Mouse (Mus musculus) midbrain, embryonic 14.5 days (tissue): ENCODE measurements around the gene Orai3. TPM values are rescaled to one million over a fixed set of nuclear protein-coding genes. Genes with fewer than 3 reads are reported as not detected.

ENCODE experiments used
- ATAC-seq: fragments of 200-750 bp; cut with Nextera tagmentation; 2 replicates; pipeline ENCODE4 v1.8.0; 2017; ENCODE audit warnings: moderate number of reproducible peaks, moderate library complexity; ENCODE audit not compliant: low FRiP score, low TSS enrichment
- DNase-seq: peaks from one replicate; pipeline ENCODE4 v3.0.0-alpha.2; 2015
- H3K27ac ChIP-seq: fragments of 300-500 bp; sonication (generic); replicated peaks from 2 replicates; pipeline ENCODE4 v1.5.1; 2014; ENCODE audit warnings: mild to moderate bottlenecking, low read depth, low read length, moderate library complexity
- H3K27me3 ChIP-seq: fragments of 300-500 bp; sonication (generic); 2 replicates; pipeline ENCODE4 v1.6.1; 2014; ENCODE audit warnings: low read length, control low read depth, mixed read lengths; ENCODE audit not compliant: control insufficient read depth, insufficient read depth
- H3K36me3 ChIP-seq: fragments of 300-500 bp; sonication (generic); 2 replicates; pipeline ENCODE4 v1.6.1; 2014; ENCODE audit warnings: low read length, control low read depth; ENCODE audit not compliant: control insufficient read depth, insufficient read depth
- H3K4me1 ChIP-seq: fragments of 300-500 bp; sonication (generic); 2 replicates; pipeline ENCODE4 v1.6.1; 2014; ENCODE audit warnings: mild to moderate bottlenecking, antibody characterized with exemption, low read length, control low read depth; ENCODE audit not compliant: control insufficient read depth, insufficient read depth
- H3K4me2 ChIP-seq: fragments of 300-500 bp; sonication (generic); 2 replicates; pipeline ENCODE4 v1.6.1; 2014; ENCODE audit warnings: mild to moderate bottlenecking, low read length, moderate library complexity
- H3K4me3 ChIP-seq: fragments of 300-500 bp; sonication (generic); replicated peaks from 2 replicates; pipeline ENCODE4 v1.5.1; 2014; ENCODE audit warnings: low read depth, low read length
- H3K9ac ChIP-seq: fragments of 300-500 bp; sonication (generic); replicated peaks from 2 replicates; pipeline ENCODE4 v1.6.1; 2014; ENCODE audit warnings: mild to moderate bottlenecking, low read length, moderate library complexity
- H3K9me3 ChIP-seq: fragments of 300-500 bp; sonication (generic); 2 replicates; pipeline ENCODE4 v1.6.1; 2016; ENCODE audit warnings: low read length, control low read depth, mixed read lengths; ENCODE audit not compliant: control insufficient read depth
- WGBS: fragments of 180-500 bp; shearing (Covaris S2); extraction: QIAGEN DNeasy Blood & Tissue Kit; methylation state at CpG from one replicate; pipeline ENCODE4 v1.1.7; 2014; 5-methylcytosine and 5-hydroxymethylcytosine counted together
- polyA plus RNA-seq: library from polyadenylated mRNA; unstranded; fragments of >200 nt; fragmentation: Nextera tagmentation; extraction: Ambion mirVana; gene quantifications from 2 replicates; pipeline ENCODE4 v1.2.1, GENCODE M21; 2014

The Orai3 gene
- polyA plus RNA-seq, 1 experiment from 2014 or later: 3.4 TPM

- no peak for ATAC-seq
Measured at GRCm38 (mm10) chr7:127799738-127800137, 30.1 kb downstream of the Orai3 start.

DNA sequence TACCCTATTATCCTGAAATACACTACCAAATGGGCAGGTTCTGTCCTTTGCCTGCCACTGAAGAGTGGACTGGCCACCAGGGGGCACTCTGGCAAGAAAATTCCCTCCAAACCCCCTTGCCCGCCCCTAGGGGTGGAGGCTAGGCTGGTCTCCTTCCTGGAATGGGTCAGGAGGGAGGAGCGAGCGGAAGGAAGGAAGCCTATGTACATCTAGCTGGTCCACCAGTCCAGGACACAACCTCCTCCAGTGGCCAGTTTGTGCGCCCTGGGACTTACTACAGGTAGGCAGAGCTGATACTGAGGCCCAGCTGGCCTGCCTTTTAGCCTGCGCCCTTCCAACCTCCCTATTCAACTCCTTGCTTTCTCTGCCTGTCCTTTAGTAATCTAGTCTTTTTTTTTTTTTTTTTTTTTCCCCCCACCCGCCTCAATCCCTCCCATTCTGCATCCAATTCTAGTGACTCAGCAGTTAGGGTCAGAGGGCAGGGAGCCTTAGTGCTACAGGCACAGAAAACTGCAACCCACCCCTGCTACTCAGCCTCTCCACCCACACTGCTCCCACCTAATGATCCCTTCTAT lies 30.9 kb downstream of the Orai3 start, which contains the start of gene Hsd3b7:
TSS of gene Hsd3b7 (plus strand) at position 170 of the 575 bp plus-strand sequence.
- no peak within 1 kb of the TSS for H3K9ac ChIP-seq
- peak; percentile 78 for ATAC-seq
- H3K4me1 ChIP-seq: 0 out of 2 replicates have a peak, but pooled peaks cover 3% of the 10 kb centered on the region
- no peaks in the 10 kb centered on the region for H3K9me3 ChIP-seq
- H3K27me3 ChIP-seq: no peaks in the 10 kb centered on the region
- WGBS: 22% methylated on average over 6 of the region's 6 CpGs
- peaks cover 65% of the 10 kb centered on the region for H3K36me3 ChIP-seq
- peak within 1 kb of the TSS; percentile 25; the same call in 1 of the 2 replicates for H3K4me2 ChIP-seq
- peak within 1 kb of the TSS; percentile 41; the same call in 1 of the 2 replicates for H3K27ac ChIP-seq
- H3K4me3 ChIP-seq: no peak within 1 kb of the TSS
- peak; percentile 90 for DNase-seq

More at GRCm38 (mm10) chr7:127799738-127800137, 30.1 kb downstream of the Orai3 start:
- Histone ChIP-seq H3K4me2 (no peak overlapping the region), H3K4me3 (no peak overlapping the region), H3K27me3 (no peaks in the 10 kb centered on the region), H3K36me3 (peaks cover 65% of the 10 kb centered on the region), H3K4me1 (0 out of 2 replicates have a peak, but pooled peaks cover 3% of the 10 kb centered on the region), H3K9me3 (no peaks in the 10 kb centered on the region), H3K27ac (no peak overlapping the region), H3K9ac (no peak overlapping the region)
- WGBS: 94% methylated on average over 1 of the region's 1 CpGs
- no peak for DNase-seq

DNA sequence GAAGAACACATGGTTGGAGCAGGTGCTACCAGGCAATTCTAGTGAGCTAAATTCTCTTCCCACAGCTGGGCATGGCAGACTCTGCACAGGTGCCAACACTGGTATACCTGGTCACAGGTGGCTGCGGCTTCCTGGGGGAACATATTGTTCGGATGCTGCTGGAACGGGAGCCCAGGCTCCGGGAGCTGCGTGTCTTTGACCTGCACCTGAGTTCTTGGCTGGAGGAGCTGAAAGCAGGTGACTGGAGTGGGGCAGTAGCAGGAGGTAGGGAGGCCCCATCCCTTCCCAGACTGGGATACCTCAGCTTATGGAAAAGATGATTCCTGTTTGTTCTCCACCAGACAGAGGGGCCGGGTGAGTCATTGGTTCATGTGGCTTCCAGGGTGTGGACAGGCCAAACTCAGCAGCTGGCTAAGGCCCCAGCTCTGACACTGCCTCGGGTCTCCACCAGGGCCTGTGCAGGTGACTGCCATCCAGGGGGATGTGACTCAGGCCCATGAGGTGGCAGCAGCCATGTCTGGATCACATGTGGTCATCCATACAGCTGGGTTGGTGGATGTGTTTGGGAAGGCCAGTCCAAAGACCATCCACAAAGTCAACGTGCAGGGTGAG lies 31.5 kb downstream of the Orai3 start:
- no peak overlapping the region for H3K9ac ChIP-seq
- H3K4me2 ChIP-seq: 0 out of 2 replicates have a peak overlapping the region, but pooled peaks have one; percentile 25
- no peaks in the 10 kb centered on the region for H3K9me3 ChIP-seq
- no peaks in the 10 kb centered on the region for H3K27me3 ChIP-seq
- no peak overlapping the region for H3K27ac ChIP-seq
- no peak for DNase-seq
- 92% methylated on average over 8 of the region's 8 CpGs for WGBS
- 0 out of 2 replicates have a peak, but pooled peaks cover 3% of the 10 kb centered on the region for H3K4me1 ChIP-seq
- no peak overlapping the region for H3K4me3 ChIP-seq
- H3K36me3 ChIP-seq: peaks cover 62% of the 10 kb centered on the region
- no peak for ATAC-seq

DNA sequence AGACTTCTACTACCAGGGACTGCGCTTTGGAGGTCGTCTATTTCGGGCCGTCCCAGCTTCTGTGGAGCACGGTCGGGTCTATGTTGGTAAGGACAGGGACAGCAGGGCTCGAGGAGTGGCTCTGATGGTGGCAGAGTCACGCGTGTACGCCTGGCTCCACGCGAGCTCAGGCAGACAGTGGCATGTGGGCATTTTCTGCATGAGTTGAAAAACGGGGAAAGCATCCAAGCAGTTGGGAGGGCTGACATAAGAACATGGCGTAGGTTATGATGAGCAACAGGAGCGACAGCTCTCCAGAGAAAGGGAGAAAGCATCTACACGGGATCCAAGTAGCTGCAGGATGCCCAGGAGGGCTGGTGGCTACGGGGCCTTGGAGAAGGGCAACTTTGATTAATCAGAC lies 32.7 kb downstream of the Orai3 start:
- Histone ChIP-seq H3K4me1 (0 out of 2 replicates have a peak, but pooled peaks cover 3% of the 10 kb centered on the region), H3K27ac (no peak overlapping the region), H3K9me3 (no peaks in the 10 kb centered on the region), H3K9ac (no peak overlapping the region), H3K36me3 (peaks cover 57% of the 10 kb centered on the region), H3K4me3 (no peak overlapping the region), H3K27me3 (no peaks in the 10 kb centered on the region), H3K4me2 (no peak overlapping the region)
- ATAC-seq (no peak), DNase-seq (no peak)
- 95% methylated on average over 17 of the region's 17 CpGs for WGBS

DNA sequence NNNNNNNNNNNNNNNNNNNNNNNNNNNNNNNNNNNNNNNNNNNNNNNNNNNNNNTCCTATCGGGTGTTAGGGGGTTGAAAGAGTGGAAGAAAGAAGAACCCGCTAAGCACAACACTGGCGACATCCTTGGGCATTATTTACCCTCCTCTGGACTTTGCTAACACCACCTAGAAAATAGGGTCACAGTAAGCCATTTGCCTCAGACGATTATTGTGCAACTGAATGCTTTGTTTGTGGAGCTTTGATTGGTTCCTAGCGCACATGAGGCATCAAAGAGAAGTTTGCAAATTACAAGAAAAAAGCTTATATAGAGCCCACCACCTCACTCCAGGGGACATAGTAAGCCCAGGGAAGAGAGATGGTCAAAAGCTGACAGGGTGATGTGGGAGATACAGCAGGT lies 39.2 kb downstream of the Orai3 start:
- Histone ChIP-seq H3K9ac (no peak overlapping the region), H3K27ac (no peak overlapping the region), H3K27me3 (no peaks in the 10 kb centered on the region), H3K4me3 (no peak overlapping the region), H3K4me1 (no peaks in the 10 kb centered on the region), H3K9me3 (no peaks in the 10 kb centered on the region), H3K4me2 (no peak overlapping the region), H3K36me3 (peaks cover 70% of the 10 kb centered on the region)
- ATAC-seq (no peak), DNase-seq (no peak)
- 79% methylated on average over 5 of the region's 5 CpGs for WGBS

GRCm38 (mm10) chr7:127809846-127810245 lies 40.2 kb downstream of the Orai3 start:
- Histone ChIP-seq H3K4me1 (no peaks in the 10 kb centered on the region), H3K9me3 (no peaks in the 10 kb centered on the region), H3K4me2 (no peak overlapping the region), H3K9ac (no peak overlapping the region), H3K27me3 (no peaks in the 10 kb centered on the region), H3K36me3 (peaks cover 75% of the 10 kb centered on the region), H3K27ac (no peak overlapping the region), H3K4me3 (no peak overlapping the region)
- ATAC-seq (no peak), DNase-seq (no peak)
- whole genome bisulfite sequencing: 90% methylated on average over 1 of the region's 1 CpGs

- Histone ChIP-seq H3K9ac (no peak overlapping the region), H3K27ac (no peak overlapping the region), H3K4me2 (no peak overlapping the region), H3K27me3 (no peaks in the 10 kb centered on the region), H3K4me3 (no peak overlapping the region), H3K9me3 (no peaks in the 10 kb centered on the region), H3K36me3 (peaks cover 71% of the 10 kb centered on the region), H3K4me1 (no peaks in the 10 kb centered on the region)
- DNase-seq (no peak), ATAC-seq (no peak)
- 84% methylated on average over 10 of the region's 10 CpGs for WGBS
Measured at GRCm38 (mm10) chr7:127810650-127811049, 41.0 kb downstream of the Orai3 start.

DNA sequence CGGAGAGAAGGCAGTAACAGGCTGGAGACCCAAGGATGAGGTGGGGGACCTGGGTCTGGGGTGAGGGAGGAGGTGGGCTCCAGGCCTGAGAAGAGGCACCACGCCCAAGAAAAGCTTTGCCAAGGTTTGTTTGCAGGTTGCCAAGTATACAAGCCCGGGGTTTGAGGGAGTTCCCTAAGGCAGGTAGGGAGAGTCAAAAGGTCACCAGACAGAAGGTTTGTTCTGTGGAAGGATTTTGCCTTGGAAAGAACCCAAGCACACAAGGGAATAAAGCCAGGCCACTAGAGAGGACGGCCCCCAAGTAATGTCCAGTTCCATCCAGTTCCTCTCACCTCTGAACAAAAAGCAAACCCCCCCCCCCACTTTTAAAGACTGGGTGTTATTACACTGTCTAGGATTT lies 41.6 kb downstream of the Orai3 start:
- DNase-seq: no peak
- Histone ChIP-seq H3K27ac (no peak overlapping the region), H3K36me3 (peaks cover 69% of the 10 kb centered on the region), H3K27me3 (no peaks in the 10 kb centered on the region), H3K4me1 (no peaks in the 10 kb centered on the region), H3K9ac (no peak overlapping the region), H3K4me2 (no peak overlapping the region), H3K4me3 (no peak overlapping the region), H3K9me3 (no peaks in the 10 kb centered on the region)
- ATAC-seq: no peak
- 86% methylated on average over 4 of the region's 4 CpGs for WGBS

GRCm38 (mm10) chr7:127812292-127812691 lies 42.7 kb downstream of the Orai3 start:
- no peaks in the 10 kb centered on the region for H3K9me3 ChIP-seq
- no peak overlapping the region for H3K27ac ChIP-seq
- 83% methylated on average over 3 of the region's 3 CpGs for WGBS
- H3K4me1 ChIP-seq: no peaks in the 10 kb centered on the region
- no peak overlapping the region for H3K4me3 ChIP-seq
- H3K36me3 ChIP-seq: peaks cover 62% of the 10 kb centered on the region
- no peak for DNase-seq
- no peak overlapping the region for H3K4me2 ChIP-seq
- no peaks in the 10 kb centered on the region for H3K27me3 ChIP-seq
- no peak overlapping the region for H3K9ac ChIP-seq
- ATAC-seq: no peak
